In genomic region chr2:179530436-179531040, GRCm38 (mm10) we compare ENCODE assay signal across 15 mouse cellular contexts.
DNase-seq lines count a peak whose midpoint lies in the region; ATAC-seq and TF ChIP-seq lines count a peak whose summit lies in the region.
"Had no signal": no experiment of that assay in that cellular context is flagged by ENCODE, and none has a peak within 500 bp of the region (broad histone marks: within the 10 kb centered on the region; RNA-seq: fewer than 3 reads in every experiment).

No protein-coding gene starts in this region.

- no peak for ATAC-seq in forebrain, embryonic 11.5 days (replicated peaks; ENCODE audit: low FRiP score)
- ATAC-seq: intestine, postnatal 0 days had no signal

- no peaks in the 10 kb centered on the region for H3K27me3 ChIP-seq in cerebellum, adult 2 months (ENCODE audit: control insufficient read depth, insufficient read depth, low read length)
- H3K27me3 ChIP-seq in forebrain, embryonic 11.5 days (ENCODE audit: control insufficient read depth, insufficient read depth, low read length): no peaks in the 10 kb centered on the region
- peaks cover 31% of the 10 kb centered on the region for H3K27me3 ChIP-seq in embryonic facial prominence, embryonic 10.5 days (replicated peaks; ENCODE audit: low read depth, poor library complexity, severe bottlenecking)
- H3K27me3 ChIP-seq: hindbrain, embryonic 15.5 days had no signal

- TF ChIP-seq CTCF in cerebellum, adult 2 months (IDR thresholded peaks at IDR 0.05; ENCODE audit: borderline replicate concordance, insufficient read depth, low read depth, low read length): no peak

- WGBS in cerebellum, adult 2 months: 7% methylated on average over 7 of the region's 7 CpGs
- WGBS in forebrain, embryonic 11.5 days: 64% methylated on average over 7 of the region's 7 CpGs
- WGBS in embryonic facial prominence, embryonic 10.5 days: 82% methylated on average over 7 of the region's 7 CpGs

- no peak for TF ChIP-seq POLR2A in cerebellum, adult 2 months (IDR thresholded peaks at IDR 0.05; ENCODE audit: borderline replicate concordance, insufficient read depth, low read length)

- H3K4me2 ChIP-seq in forebrain, embryonic 11.5 days (ENCODE audit: low read depth, low read length, severe bottlenecking): 0 out of 2 replicates have a peak overlapping the region, but pooled peaks have one; percentile 8
- H3K4me2 ChIP-seq: heart, embryonic 11.5 days; hindbrain, embryonic 15.5 days; neural tube, embryonic 13.5 days had no signal

- no peak overlapping the region for H3K4me3 ChIP-seq in cerebellum, adult 2 months (replicated peaks; ENCODE audit: insufficient read depth, low read depth, low read length)
- no peak overlapping the region for H3K4me3 ChIP-seq in forebrain, embryonic 11.5 days (ENCODE audit: low read depth, low read length)
- no peak overlapping the region for H3K4me3 ChIP-seq in embryonic facial prominence, embryonic 10.5 days
- H3K4me3 ChIP-seq: erythroblast, embryonic 14.5 days; hindbrain, embryonic 15.5 days; neural tube, embryonic 13.5 days had no signal

- no peaks in the 10 kb centered on the region for H3K9me3 ChIP-seq in forebrain, embryonic 11.5 days (ENCODE audit: control insufficient read depth, low read length)
- no peaks in the 10 kb centered on the region for H3K9me3 ChIP-seq in embryonic facial prominence, embryonic 10.5 days
- H3K9me3 ChIP-seq: hindbrain, embryonic 15.5 days; neural tube, embryonic 13.5 days had no signal

- DNase-seq in retina, postnatal 1 day: peak; percentile 76
- DNase-seq in retina, embryonic 14.5 days (ENCODE audit: low spot score): no peak
- peak; percentile 78 to 85 for DNase-seq in cerebellum, adult 2 months
- peak; percentile 50 for DNase-seq in forebrain, embryonic 11.5 days (ENCODE audit: low spot score)
- no peak for DNase-seq in right cerebral cortex, postnatal 4 days
- no peak for DNase-seq in urinary bladder, postnatal 25 days (ENCODE audit: low spot score)
- DNase-seq in embryonic facial prominence, embryonic 10.5 days (ENCODE audit: low spot score): no peak
- DNase-seq: heart, postnatal 14 days; kidney, postnatal 25 days; layer of hippocampus, adult 9-11 months had no signal

- H3K36me3 ChIP-seq in forebrain, embryonic 11.5 days (ENCODE audit: control insufficient read depth, insufficient read depth, low read length): no peaks in the 10 kb centered on the region
- H3K36me3 ChIP-seq in embryonic facial prominence, embryonic 10.5 days (replicated peaks): no peaks in the 10 kb centered on the region
- H3K36me3 ChIP-seq: hindbrain, embryonic 15.5 days; neural tube, embryonic 13.5 days had no signal

- H3K27ac ChIP-seq in cerebellum, adult 2 months (ENCODE audit: insufficient read depth, low read length): peak overlapping the region; percentile 20; the same call in 1 of the 2 replicates
- H3K27ac ChIP-seq in forebrain, embryonic 11.5 days (ENCODE audit: low read depth, low read length): no peak overlapping the region
- no peak overlapping the region for H3K27ac ChIP-seq in embryonic facial prominence, embryonic 10.5 days (replicated peaks)
- H3K27ac ChIP-seq: hindbrain, embryonic 15.5 days; neural tube, embryonic 13.5 days had no signal

- no peak overlapping the region for H3K9ac ChIP-seq in forebrain, embryonic 11.5 days (ENCODE audit: low read length)
- H3K9ac ChIP-seq: hindbrain, embryonic 15.5 days; neural tube, embryonic 13.5 days had no signal

- H3K4me1 ChIP-seq in cerebellum, adult 2 months (ENCODE audit: control insufficient read depth, insufficient read depth, low read length): peaks cover 30% of the 10 kb centered on the region
- H3K4me1 ChIP-seq in forebrain, embryonic 11.5 days (replicated peaks; ENCODE audit: control insufficient read depth, insufficient read depth, low read length): peaks cover 27% of the 10 kb centered on the region; the same call in 1 of the 2 replicates
- H3K4me1 ChIP-seq in embryonic facial prominence, embryonic 10.5 days: peaks cover 16% of the 10 kb centered on the region

Comparison
In these comparisons a context has a peak if more than half of its experiments do, and no peak if none do; other contexts are left out.
1. DNase-seq: peak in retina, postnatal 1 day (single experiment), cerebellum, adult 2 months (2 of 2) and forebrain, embryonic 11.5 days (single experiment); none in retina, embryonic 14.5 days (single experiment), right cerebral cortex, postnatal 4 days (single experiment), urinary bladder, postnatal 25 days (single experiment) and embryonic facial prominence, embryonic 10.5 days (single experiment).